Mouse (Mus musculus) kidney, adult 10 weeks (tissue): Measurements from ENCODE around the gene Sardh. TPM values are rescaled to one million over a fixed set of nuclear protein-coding genes. Genes with fewer than 3 reads are reported as not detected.

ENCODE experiments used
- polyA plus RNA-seq: library from polyadenylated mRNA; stranded (reverse); fragments of 350-450 nt; fragmentation: Illumina TruSeq; extraction: RNeasy Lipid Tissue Mini Kit (QIAGEN cat#74804); gene quantifications from one replicate; pipeline ENCODE4 v1.2.3, GENCODE M21; 2014; ENCODE audit warnings: low read depth, low replicate concordance

Sardh gene
- polyA plus RNA-seq, result 15.7 TPM

DNA sequence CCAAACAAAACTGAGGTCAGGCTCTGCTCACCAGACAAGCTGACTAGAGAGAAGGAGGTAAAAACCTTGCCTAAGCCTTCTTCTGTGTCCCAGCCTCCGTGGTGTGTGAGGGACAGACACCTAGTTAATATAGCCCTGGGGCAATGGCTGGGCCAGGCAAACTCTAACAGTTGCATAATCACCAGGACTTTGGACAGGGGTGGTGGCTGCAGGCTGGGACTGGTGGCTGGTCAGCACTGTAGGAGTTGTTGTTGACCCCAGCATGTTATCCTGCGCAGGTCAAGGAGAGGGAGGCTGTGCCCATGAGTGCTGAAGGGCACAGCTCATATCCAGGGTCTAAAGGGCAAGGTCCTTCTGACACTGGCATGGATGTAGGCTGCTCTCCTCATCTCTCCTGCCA, at the start of gene Sardh:
TSS of gene Sardh (minus strand) at position 127 of the 400 bp plus-strand sequence.

DNA sequence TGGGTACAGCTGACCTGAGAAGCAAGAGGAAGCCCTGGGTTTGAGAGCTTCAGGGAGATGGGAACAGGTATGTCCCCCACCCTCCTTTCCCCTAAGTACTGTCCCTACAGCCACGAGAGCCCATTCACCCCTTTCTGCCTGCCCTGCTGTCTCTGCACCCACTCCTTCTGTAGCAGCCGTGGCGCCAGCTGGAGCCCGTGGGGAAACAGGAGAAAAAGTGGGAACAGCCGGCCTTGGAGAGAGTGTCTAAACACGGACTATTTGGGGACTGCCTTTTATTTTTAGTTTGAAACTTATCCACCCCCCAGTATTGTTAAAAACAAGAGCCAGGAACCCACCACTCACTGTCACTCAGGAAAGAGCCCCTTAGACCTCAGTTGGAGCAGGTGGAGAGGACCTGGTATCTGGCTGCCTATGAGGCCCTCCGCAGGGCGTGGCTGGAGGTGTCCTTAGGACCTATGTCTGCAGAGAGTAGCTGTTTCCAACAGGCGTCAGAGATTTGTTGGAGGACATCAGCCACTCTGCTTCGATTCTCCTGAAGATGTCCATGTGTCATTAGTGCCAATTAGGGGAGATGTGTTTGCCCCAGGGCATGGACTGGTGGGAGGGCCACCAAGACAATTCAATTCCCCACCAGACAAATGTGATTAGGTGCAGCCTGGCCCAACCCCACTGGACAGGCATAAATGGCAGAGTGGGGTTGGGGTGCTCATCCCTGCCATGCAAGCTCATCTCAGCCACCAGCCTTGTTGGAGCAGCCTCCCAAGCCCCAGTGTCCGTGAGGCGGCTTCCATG, 83.1 kb downstream of the Sardh start, which contains the start of gene Dbh:
TSS of gene Dbh (plus strand) at position 438 of the 795 bp plus-strand sequence.

DNA sequence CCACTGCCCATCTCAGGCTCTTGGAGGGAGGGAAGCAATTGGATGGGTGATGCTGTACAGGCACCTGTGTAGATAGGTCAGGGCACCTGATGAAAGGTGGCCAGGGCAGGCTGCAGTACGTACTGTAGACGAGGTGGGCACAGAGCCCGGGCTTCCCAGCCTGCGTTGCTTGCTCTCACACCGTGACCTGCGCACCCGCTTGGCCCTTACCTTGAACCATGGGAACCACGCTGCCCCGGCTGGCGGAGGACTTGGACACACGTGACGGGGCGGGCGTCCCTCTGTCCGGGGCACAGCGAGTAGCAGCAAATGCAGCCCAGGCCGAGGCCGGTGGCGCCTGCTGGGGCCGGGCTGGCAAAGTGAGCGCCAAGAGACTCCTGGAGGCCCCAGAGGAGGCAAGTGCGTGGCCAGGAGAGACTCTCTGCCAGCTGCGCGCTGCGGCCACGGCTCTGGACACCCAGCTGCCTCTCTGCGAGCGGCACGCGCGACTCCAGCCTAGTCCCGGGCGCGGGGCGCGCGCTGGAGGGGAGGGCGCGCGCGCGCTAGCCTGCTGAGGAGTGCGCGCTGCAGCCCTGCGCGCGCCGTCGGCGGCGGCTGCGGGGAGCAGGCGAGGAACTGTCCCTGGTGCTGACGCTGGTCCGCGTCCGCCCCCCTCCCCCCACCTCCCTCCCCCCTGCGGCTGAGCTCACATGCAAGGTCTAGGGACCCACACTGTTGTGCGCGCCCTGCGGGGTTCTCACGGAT, 106.0 kb downstream of the Sardh start, which contains the start of gene Fam163b:
TSS of gene Fam163b (minus strand) at position 542 of the 744 bp plus-strand sequence.

Other genes starting within 250 kb of the Sardh start
- gene Cacfd1, start 238.4 kb downstream of the Sardh start, polyA plus RNA-seq, result 17.4 TPM
- not detected for gene Slc2a6, start 220.3 kb downstream of the Sardh start, polyA plus RNA-seq
- not detected for gene Mymk, start 176.2 kb downstream of the Sardh start, polyA plus RNA-seq
- gene Adamtsl2, start 169.0 kb downstream of the Sardh start, polyA plus RNA-seq, result 0.44 TPM
- not detected for gene Fam163b, start 105.8 kb downstream of the Sardh start, polyA plus RNA-seq
- not detected for gene Dbh, start 83.1 kb downstream of the Sardh start, polyA plus RNA-seq
- 4.0 TPM for gene Vav2, start 178.7 kb upstream of the Sardh start, polyA plus RNA-seq
- gene Brd3os, start 194.0 kb upstream of the Sardh start, polyA plus RNA-seq, result 2.2 TPM